Mouse (Mus musculus) embryonic facial prominence, embryonic 14.5 days (tissue): ENCODE data around the gene Mon1a. TPM values are rescaled to one million over a fixed set of nuclear protein-coding genes. Genes with fewer than 3 reads are reported as not detected.
A peak's percentile ranks its signal among the peaks of the same experiment; 100 is the strongest.

Experiments used
- ATAC-seq: fragments of 200-750 bp; cut with Nextera tagmentation; 2 replicates; pipeline ENCODE4 v1.8.0; 2017; ENCODE audit warnings: low read depth, moderate number of reproducible peaks, moderate TSS enrichment
- DNase-seq: peaks from one replicate; pipeline ENCODE4 v3.0.0-alpha.2; 2015; ENCODE audit warnings: low spot score
- H3K27ac ChIP-seq: fragments of 300-500 bp; sonication (generic); replicated peaks from 2 replicates; pipeline ENCODE4 v1.5.1; 2014; ENCODE audit warnings: low read depth, mild to moderate bottlenecking, low read length, moderate library complexity
- H3K27me3 ChIP-seq: fragments of 300-500 bp; sonication (generic); replicated peaks from 2 replicates; pipeline ENCODE4 v1.6.1; 2014; ENCODE audit warnings: low read length; ENCODE audit not compliant: control insufficient read depth, insufficient read depth
- H3K36me3 ChIP-seq: fragments of 300-500 bp; sonication (generic); 2 replicates; pipeline ENCODE4 v1.6.1; 2014; ENCODE audit warnings: low read length, mixed read lengths; ENCODE audit not compliant: control insufficient read depth, insufficient read depth
- H3K4me1 ChIP-seq: fragments of 300-500 bp; sonication (generic); 2 replicates; pipeline ENCODE4 v1.6.1; 2014; ENCODE audit warnings: antibody characterized with exemption, low read length; ENCODE audit not compliant: control insufficient read depth, insufficient read depth
- H3K4me2 ChIP-seq: fragments of 300-500 bp; sonication (generic); 2 replicates; pipeline ENCODE4 v1.6.1; 2014; ENCODE audit warnings: low read depth, mild to moderate bottlenecking, low read length, moderate library complexity, mixed read lengths
- H3K4me3 ChIP-seq: fragments of 300-500 bp; sonication (generic); 2 replicates; pipeline ENCODE4 v1.5.1; 2014; ENCODE audit warnings: low read depth, mild to moderate bottlenecking, low read length
- H3K9ac ChIP-seq: fragments of 300-500 bp; sonication (generic); 2 replicates; pipeline ENCODE4 v1.6.1; 2014; ENCODE audit warnings: low read depth, mild to moderate bottlenecking, low read length, moderate library complexity, mixed read lengths
- H3K9me3 ChIP-seq: fragments of 300-500 bp; sonication (generic); 2 replicates; pipeline ENCODE4 v1.6.1; 2016; ENCODE audit warnings: low read length; ENCODE audit not compliant: control insufficient read depth
- WGBS: fragments of 180-500 bp; shearing (Covaris S2); extraction: QIAGEN DNeasy Blood & Tissue Kit; methylation state at CpG from one replicate; pipeline ENCODE4 v1.1.7; 2014; 5-methylcytosine and 5-hydroxymethylcytosine counted together
- polyA plus RNA-seq: library from polyadenylated mRNA; unstranded; fragments of >200 nt; fragmentation: Nextera tagmentation; extraction: Ambion mirVana; gene quantifications from 2 replicates; pipeline ENCODE4 v1.2.1, GENCODE M21; 2014

Gene Mon1a
- polyA plus RNA-seq, 1 experiment from 2014 or later, result 11.4 TPM

GRCm38 (mm10) chr9:107949184-107949921 lies 61.4 kb downstream of the Mon1a start:
- no peak overlapping the region for H3K4me3 ChIP-seq
- H3K4me1 ChIP-seq, result peaks cover 4% of the 10 kb centered on the region
- no peaks in the 10 kb centered on the region for H3K9me3 ChIP-seq
- no peak overlapping the region for H3K27ac ChIP-seq
- 76% methylated on average over 13 of the region's 13 CpGs for WGBS
- no peak overlapping the region for H3K9ac ChIP-seq
- H3K4me2 ChIP-seq, result no peak overlapping the region
- no peaks in the 10 kb centered on the region for H3K36me3 ChIP-seq
- ATAC-seq (no peak), DNase-seq (no peak)
- no peaks in the 10 kb centered on the region for H3K27me3 ChIP-seq

- Histone ChIP-seq H3K9ac (peak within 1 kb of the TSS; percentile 73), H3K27me3 (no peaks in the 10 kb centered on the region), H3K36me3 (no peaks in the 10 kb centered on the region), H3K4me1 (peaks cover 4% of the 10 kb centered on the region), H3K4me2 (peak within 1 kb of the TSS; percentile 65), H3K4me3 (peak within 1 kb of the TSS; percentile 69), H3K9me3 (no peaks in the 10 kb centered on the region), H3K27ac (peak within 1 kb of the TSS; percentile 77)
- WGBS, result 83% methylated on average over 10 of the region's 10 CpGs
- ATAC-seq (no peak), DNase-seq (no peak)
Measured at GRCm38 (mm10) chr9:107949922-107950235, 61.9 kb downstream of the Mon1a start, which contains the start of gene Traip. Gene Traip (plus strand): TSS chr9:107950136.

- Histone ChIP-seq H3K27ac (peak overlapping the region; percentile 77), H3K4me3 (peak overlapping the region; percentile 69), H3K9ac (peak overlapping the region; percentile 73), H3K4me2 (peak overlapping the region; percentile 65), H3K4me1 (peaks cover 4% of the 10 kb centered on the region), H3K27me3 (no peaks in the 10 kb centered on the region), H3K36me3 (no peaks in the 10 kb centered on the region), H3K9me3 (no peaks in the 10 kb centered on the region)
- WGBS, result 14% methylated on average over 42 of the region's 45 CpGs
- DNase-seq (peak; percentile 97), ATAC-seq (peak; percentile 96)
Measured at GRCm38 (mm10) chr9:107950460-107951355, 62.8 kb downstream of the Mon1a start.

Other genes starting within 250 kb of the Mon1a start
- gene Slc38a3, start 218.6 kb upstream of the Mon1a start, polyA plus RNA-seq, result 7.0 and 7.8 TPM in 2 replicates
- 0.79 and 1.5 TPM in 2 replicates for gene Gnat1, start 208.4 kb upstream of the Mon1a start, polyA plus RNA-seq
- 32.8 and 36.9 TPM in 2 replicates for gene Sema3f, start 177.7 kb upstream of the Mon1a start, polyA plus RNA-seq
- gene Rbm5, start 117.2 kb upstream of the Mon1a start, polyA plus RNA-seq, result 145 and 159 TPM in 2 replicates
- gene Rbm6, start 14.9 kb upstream of the Mon1a start, polyA plus RNA-seq, result 52.2 and 61.0 TPM in 2 replicates
- 2.8 and 3.1 TPM in 2 replicates for gene Mst1r, start 18.7 kb downstream of the Mon1a start, polyA plus RNA-seq
- not detected in 2 replicates for gene Actl11, start 40.3 kb downstream of the Mon1a start, polyA plus RNA-seq
- 2.2 and 2.6 TPM in 2 replicates for gene Camkv, start 47.5 kb downstream of the Mon1a start, polyA plus RNA-seq
- gene Traip, start 62.0 kb downstream of the Mon1a start, polyA plus RNA-seq, result 15.5 and 23.4 TPM in 2 replicates
- 25.5 and 28.1 TPM in 2 replicates for gene Uba7, start 87.4 kb downstream of the Mon1a start, polyA plus RNA-seq
- 5.9 and 6.9 TPM in 2 replicates for gene Gm20661, start 94.9 kb downstream of the Mon1a start, polyA plus RNA-seq
- gene Inka1, start 97.7 kb downstream of the Mon1a start, polyA plus RNA-seq, result 77.7 and 84.8 TPM in 2 replicates
- gene Cdhr4, start 104.3 kb downstream of the Mon1a start, polyA plus RNA-seq, result 8.6 and 12.5 TPM in 2 replicates
- 0.56 TPM in 1 of 2 replicates, not detected in the other for gene Gm20662, start 108.2 kb downstream of the Mon1a start, polyA plus RNA-seq
- 29.0 and 31.5 TPM in 2 replicates for gene Ip6k1, start 114.3 kb downstream of the Mon1a start, polyA plus RNA-seq
- gene Gmppb, start 161.1 kb downstream of the Mon1a start, polyA plus RNA-seq, result 36.6 and 37.0 TPM in 2 replicates
- 4.1 and 4.6 TPM in 2 replicates for gene Amigo3, start 165.0 kb downstream of the Mon1a start, polyA plus RNA-seq
- 0.89 and 1.5 TPM in 2 replicates for gene Mst1, start 192.3 kb downstream of the Mon1a start, polyA plus RNA-seq
- gene Rnf123, start 195.2 kb downstream of the Mon1a start, polyA plus RNA-seq, result 22.9 and 30.2 TPM in 2 replicates
- 39.9 and 48.6 TPM in 2 replicates for gene Apeh, start 206.5 kb downstream of the Mon1a start, polyA plus RNA-seq